Mouse (Mus musculus) lung, embryonic 16.5 days (tissue): ENCODE results near the gene Spata22. TPM values are rescaled to one million over a fixed set of nuclear protein-coding genes. Genes with fewer than 3 reads are reported as not detected.

Experiments
- ATAC-seq: fragments of 200-750 bp; cut with Nextera tagmentation; 2 replicates; pipeline ENCODE4 v1.8.0; 2017; ENCODE audit warnings: low read depth, mild to moderate bottlenecking, moderate library complexity
- H3K27ac ChIP-seq: fragments of 300-500 bp; sonication (generic); 2 replicates; pipeline ENCODE4 v1.5.1; 2014; ENCODE audit warnings: mild to moderate bottlenecking, control low read depth, low read length
- H3K27me3 ChIP-seq: fragments of 300-500 bp; sonication (generic); 2 replicates; pipeline ENCODE4 v1.6.1; 2014; ENCODE audit warnings: low read depth, low read length, mixed read lengths; ENCODE audit not compliant: control insufficient read depth, insufficient read depth
- H3K36me3 ChIP-seq: fragments of 300-500 bp; sonication (generic); 2 replicates; pipeline ENCODE4 v1.6.1; 2014; ENCODE audit warnings: low read length; ENCODE audit not compliant: control insufficient read depth, insufficient read depth
- H3K4me1 ChIP-seq: fragments of 300-500 bp; sonication (generic); replicated peaks from 2 replicates; pipeline ENCODE4 v1.6.1; 2014; ENCODE audit warnings: low read length, mixed read lengths; ENCODE audit not compliant: control insufficient read depth, insufficient read depth
- H3K4me2 ChIP-seq: fragments of 300-500 bp; sonication (generic); 2 replicates; pipeline ENCODE4 v1.6.1; 2014; ENCODE audit warnings: low read depth, low read length, control low read depth
- H3K4me3 ChIP-seq: fragments of 300-500 bp; sonication (generic); 2 replicates; pipeline ENCODE4 v1.5.1; 2014; ENCODE audit warnings: mild to moderate bottlenecking, low read length, control low read depth
- H3K9ac ChIP-seq: fragments of 300-500 bp; sonication (generic); 2 replicates; pipeline ENCODE4 v1.6.1; 2014; ENCODE audit warnings: low read length, control low read depth
- H3K9me3 ChIP-seq: fragments of 300-500 bp; sonication (generic); 2 replicates; pipeline ENCODE4 v1.6.1; 2016; ENCODE audit warnings: low read length; ENCODE audit not compliant: control insufficient read depth
- WGBS: fragments of 180-500 bp; shearing (Covaris S2); extraction: QIAGEN DNeasy Blood & Tissue Kit; methylation state at CpG from one replicate; pipeline ENCODE4 v1.1.7; 2014; 5-methylcytosine and 5-hydroxymethylcytosine counted together
- polyA plus RNA-seq: library from polyadenylated mRNA; unstranded; fragments of >200 nt; fragmentation: Nextera tagmentation; extraction: Ambion mirVana; gene quantifications from 2 replicates; pipeline ENCODE4 v1.2.1, GENCODE M21; 2015

The Spata22 gene
- polyA plus RNA-seq, 1 experiment from 2014 or later = not detected

DNA sequence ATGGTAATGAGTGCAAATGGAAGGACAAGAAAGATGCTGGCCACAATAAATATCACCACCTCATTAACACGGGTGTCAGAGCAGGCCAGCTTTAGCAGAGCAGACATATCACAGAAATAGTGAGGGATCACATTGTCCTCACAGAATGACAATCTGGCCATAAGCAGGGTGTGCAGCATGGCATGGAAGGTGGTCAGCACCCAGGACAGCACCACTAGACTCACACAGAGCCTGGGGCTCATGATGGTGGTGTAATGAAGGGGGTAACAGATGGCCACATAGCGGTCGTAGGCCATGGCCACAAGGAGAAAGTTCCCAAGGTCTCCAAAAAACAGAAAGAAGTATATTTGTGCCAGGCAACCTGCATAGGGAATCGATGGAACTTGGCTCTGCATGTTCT lies 65.8 kb downstream of the Spata22 start:
- Histone ChIP-seq H3K4me3 (no peak overlapping the region), H3K4me1 (no peaks in the 10 kb centered on the region)

More for the DNA sequence above, 65.8 kb downstream of the Spata22 start:
- H3K36me3 ChIP-seq = no peaks in the 10 kb centered on the region
- WGBS = 66% methylated on average over 4 of the region's 4 CpGs
- ATAC-seq = no peak
- H3K27ac ChIP-seq = no peak overlapping the region
- H3K27me3 ChIP-seq = no peaks in the 10 kb centered on the region
- H3K9ac ChIP-seq = no peak overlapping the region
- no peaks in the 10 kb centered on the region for H3K9me3 ChIP-seq
- H3K4me2 ChIP-seq = no peak overlapping the region

Other genes with a start within 250 kb of the Spata22 start
- 0.63 and 0.68 TPM in 2 replicates for gene Itgae, start 239.2 kb upstream of the Spata22 start, polyA plus RNA-seq
- gene Haspin, start 191.4 kb upstream of the Spata22 start, polyA plus RNA-seq = 16.8 and 18.4 TPM in 2 replicates
- gene P2rx5, start 169.3 kb upstream of the Spata22 start, polyA plus RNA-seq = 0.18 and 0.70 TPM in 2 replicates
- gene Emc6, start 152.7 kb upstream of the Spata22 start, polyA plus RNA-seq = 117 and 121 TPM in 2 replicates
- 275 and 278 TPM in 2 replicates for gene Tax1bp3, start 152.7 kb upstream of the Spata22 start, polyA plus RNA-seq
- gene Ctns, start 130.7 kb upstream of the Spata22 start, polyA plus RNA-seq = 14.9 and 16.4 TPM in 2 replicates
- 1.6 and 2.3 TPM in 2 replicates for gene Shpk, start 130.3 kb upstream of the Spata22 start, polyA plus RNA-seq
- gene Trpv1, start 95.4 kb upstream of the Spata22 start, polyA plus RNA-seq = 0.05 TPM in 1 of 2 replicates, not detected in the other
- gene Trpv3, start 62.4 kb upstream of the Spata22 start, polyA plus RNA-seq = 0.13 and 0.14 TPM in 2 replicates
- gene Aspa, start 145 bp upstream of the Spata22 start, polyA plus RNA-seq = 1.4 and 1.8 TPM in 2 replicates
- not detected in 2 replicates for gene Gm49340, start within 50 bp of the Spata22 start, polyA plus RNA-seq
- gene Olfr20, start 21.0 kb downstream of the Spata22 start, polyA plus RNA-seq = not detected in 2 replicates
- not detected in 2 replicates for gene Olfr376, start 41.5 kb downstream of the Spata22 start, polyA plus RNA-seq
- gene Olfr1, start 69.9 kb downstream of the Spata22 start, polyA plus RNA-seq = not detected in 2 replicates
- gene Olfr378, start 98.7 kb downstream of the Spata22 start, polyA plus RNA-seq = not detected in 2 replicates
- not detected in 2 replicates for gene Olfr380, start 127.8 kb downstream of the Spata22 start, polyA plus RNA-seq
- gene Olfr381, start 161.9 kb downstream of the Spata22 start, polyA plus RNA-seq = not detected in 2 replicates
- gene Olfr382, start 187.5 kb downstream of the Spata22 start, polyA plus RNA-seq = not detected in 2 replicates